8 mouse cellular contexts compared by ENCODE assay signal in genomic region chr2:25262795-25263622, GRCm38 (mm10). TPM values are rescaled to one million over a fixed set of nuclear protein-coding genes. Genes with fewer than 3 reads are reported as not detected.
A peak's percentile ranks its signal among the peaks of the same experiment; 100 is the strongest.
DNase-seq lines count a peak whose midpoint lies in the region; ATAC-seq lines count a peak whose summit lies in the region.

No protein-coding gene starts in this region.

- no peaks in the 10 kb centered on the region for H3K9me3 ChIP-seq in midbrain, embryonic 13.5 days

- H3K4me1 ChIP-seq in midbrain, embryonic 13.5 days (replicated peaks) = peaks cover 55% of the 10 kb centered on the region

- H3K4me2 ChIP-seq in midbrain, embryonic 13.5 days (replicated peaks) = peak overlapping the region; percentile 100

- H3K27me3 ChIP-seq in midbrain, embryonic 13.5 days = peaks cover 16% of the 10 kb centered on the region

- DNase-seq in right cerebral cortex, postnatal 14 days = peak; percentile 54
- DNase-seq in right cerebral cortex, adult 18-20 months = no peak
- peak; percentile 51 for DNase-seq in c-Kit-positive CD71-positive TER-119-positive erythroid progenitor cells, embryonic 14.5 days (ENCODE audit: low spot score)
- DNase-seq in kidney, postnatal 4 days = peak; percentile 55 to 71
- peak; percentile 73 for DNase-seq in thymus, postnatal 0 days (ENCODE audit: low spot score)
- DNase-seq in left cerebral cortex, adult 18-20 months (ENCODE audit: low spot score in 2 of 2) = no peak

- peak overlapping the region; percentile 80 for H3K4me3 ChIP-seq in midbrain, embryonic 13.5 days (replicated peaks)

- WGBS in midbrain, embryonic 13.5 days = under 1% methylated on average over 73 of the region's 82 CpGs

- H3K9ac ChIP-seq in midbrain, embryonic 13.5 days (replicated peaks) = peak overlapping the region; percentile 80

- peak overlapping the region; percentile 64 for H3K27ac ChIP-seq in midbrain, embryonic 13.5 days

- H3K36me3 ChIP-seq in midbrain, embryonic 13.5 days = 0 out of 2 replicates have a peak, but pooled peaks cover 2% of the 10 kb centered on the region

- ATAC-seq in granulocyte monocyte progenitor cell, adult 5-6 weeks (replicated peaks; ENCODE audit: poor library complexity, severe bottlenecking) = peak; percentile 20
- ATAC-seq in midbrain, embryonic 13.5 days = 0 out of 2 replicates have a peak, but pooled peaks have one; percentile 0

RNA-seq across cellular contexts. Expression of gene Tprn, which starts 0.6 kb away (rescaled TPM):
- 15.0 and 17.2 TPM in 2 replicates for total RNA-seq in granulocyte monocyte progenitor cell, adult 5-6 weeks (2014; fragmentation: Nextera tagmentation)
- total RNA-seq in granulocyte monocyte progenitor cell, adult 5-6 weeks (2017) = 7.1 and 8.7 TPM in 2 replicates
- 11.4 and 13.3 TPM in 2 replicates for polyA plus RNA-seq in midbrain, embryonic 13.5 days (2015; fragmentation: Nextera tagmentation; extraction: Ambion mirVana)
- 10.2 and 12.6 TPM in 2 replicates for polyA plus RNA-seq in thymus, postnatal 0 days (2015; fragmentation: Nextera tagmentation; extraction: Ambion mirVana)
- total RNA-seq in left cerebral cortex, adult 18-20 months (2021) = 10 to 100 TPM; 13.7 to 17.9 TPM

RNA-seq across cellular contexts. Expression of gene Tmem203, which starts 7.8 kb away (rescaled TPM):
- total RNA-seq in granulocyte monocyte progenitor cell, adult 5-6 weeks (2014; fragmentation: Nextera tagmentation) = 6.7 and 17.4 TPM in 2 replicates
- total RNA-seq in granulocyte monocyte progenitor cell, adult 5-6 weeks (2017) = 6.1 and 11.2 TPM in 2 replicates
- 18.6 and 19.6 TPM in 2 replicates for polyA plus RNA-seq in midbrain, embryonic 13.5 days (2015; fragmentation: Nextera tagmentation; extraction: Ambion mirVana)
- polyA plus RNA-seq in thymus, postnatal 0 days (2015; fragmentation: Nextera tagmentation; extraction: Ambion mirVana) = 43.1 and 47.4 TPM in 2 replicates
- 10 to 100 TPM; 31.8 to 37.8 TPM for total RNA-seq in left cerebral cortex, adult 18-20 months (2021)

RNA-seq across cellular contexts. Expression of gene Ssna1, which starts 9.2 kb away (rescaled TPM):
- 120 TPM in 2 replicates for total RNA-seq in granulocyte monocyte progenitor cell, adult 5-6 weeks (2014; fragmentation: Nextera tagmentation)
- 52.7 and 84.1 TPM in 2 replicates for total RNA-seq in granulocyte monocyte progenitor cell, adult 5-6 weeks (2017)
- 205 and 216 TPM in 2 replicates for polyA plus RNA-seq in midbrain, embryonic 13.5 days (2015; fragmentation: Nextera tagmentation; extraction: Ambion mirVana)
- 322 and 323 TPM in 2 replicates for polyA plus RNA-seq in thymus, postnatal 0 days (2015; fragmentation: Nextera tagmentation; extraction: Ambion mirVana)
- 10 to 100 TPM; 57.6 to 70.5 TPM for total RNA-seq in left cerebral cortex, adult 18-20 months (2021)

RNA-seq across cellular contexts. Expression of gene Anapc2, which starts 9.3 kb away (rescaled TPM):
- total RNA-seq in granulocyte monocyte progenitor cell, adult 5-6 weeks (2014; fragmentation: Nextera tagmentation) = 34.7 and 46.0 TPM in 2 replicates
- 17.8 and 35.7 TPM in 2 replicates for total RNA-seq in granulocyte monocyte progenitor cell, adult 5-6 weeks (2017)
- 147 and 149 TPM in 2 replicates for polyA plus RNA-seq in midbrain, embryonic 13.5 days (2015; fragmentation: Nextera tagmentation; extraction: Ambion mirVana)
- polyA plus RNA-seq in thymus, postnatal 0 days (2015; fragmentation: Nextera tagmentation; extraction: Ambion mirVana) = 71.5 and 80.6 TPM in 2 replicates
- 10 to 100 TPM; 87.1 to 87.2 TPM for total RNA-seq in left cerebral cortex, adult 18-20 months (2021)

RNA-seq across cellular contexts. Expression of gene AL732309.1, which starts 16.3 kb away (rescaled TPM):
- total RNA-seq in granulocyte monocyte progenitor cell, adult 5-6 weeks (2014; fragmentation: Nextera tagmentation) = 5.2 and 16.1 TPM in 2 replicates
- total RNA-seq in granulocyte monocyte progenitor cell, adult 5-6 weeks (2017) = 5.6 and 7.4 TPM in 2 replicates
- 4.9 and 5.1 TPM in 2 replicates for polyA plus RNA-seq in midbrain, embryonic 13.5 days (2015; fragmentation: Nextera tagmentation; extraction: Ambion mirVana)
- 3.4 and 4.9 TPM in 2 replicates for polyA plus RNA-seq in thymus, postnatal 0 days (2015; fragmentation: Nextera tagmentation; extraction: Ambion mirVana)
- 1 to 10 TPM; 1.4 to 4.1 TPM for total RNA-seq in left cerebral cortex, adult 18-20 months (2021)

Comparison
In these comparisons a context has a peak if more than half of its experiments do, and no peak if none do; other contexts are left out.
1. DNase-seq: peak in right cerebral cortex, postnatal 14 days (single experiment), c-Kit-positive CD71-positive TER-119-positive erythroid progenitor cells, embryonic 14.5 days (single experiment), kidney, postnatal 4 days (2 of 2) and thymus, postnatal 0 days (single experiment); none in right cerebral cortex, adult 18-20 months (single experiment) and left cerebral cortex, adult 18-20 months (0 of 2).